Mouse (Mus musculus) MEL-GATA-1-ER (cell line): ENCODE measurements around the gene Olfr1444.

Source experiments
- DNase-seq: peaks from one replicate; pipeline ENCODE4 v3.0.0-alpha.2; 2012; ENCODE audit warnings: low read depth; ENCODE audit errors: extremely low read depth

Gene Olfr1444

DNA sequence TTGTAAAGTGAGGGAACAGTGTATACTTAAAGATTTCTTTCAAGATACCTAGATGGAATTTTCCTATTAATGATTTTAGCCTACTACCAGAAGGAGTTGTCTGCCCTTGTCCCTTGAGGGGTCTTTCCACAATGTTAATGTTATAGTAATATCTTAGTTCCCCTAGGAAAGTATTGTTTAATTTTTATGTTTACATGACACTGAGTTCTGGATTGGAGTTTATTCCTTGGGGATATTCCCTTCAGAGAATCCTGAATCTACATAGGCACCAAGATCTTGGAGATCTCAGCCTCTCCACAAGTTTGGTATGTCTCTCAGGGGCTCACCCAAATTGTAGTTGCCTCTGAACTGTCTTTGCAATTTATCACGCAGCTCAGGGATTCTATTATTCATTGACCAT lies at the start of gene Olfr1444:
Olfr1444 (plus strand) TSS at position 301 of the 400 bp plus-strand sequence.
- no peak for DNase-seq

GRCm38 (mm10) chr19:12812644-12813364 lies 44.3 kb upstream of the Olfr1444 start:
- DNase-seq, result no peak

- no peak for DNase-seq
Observed at GRCm38 (mm10) chr19:12813883-12814282, 43.2 kb upstream of the Olfr1444 start.

- DNase-seq, result no peak
Observed at GRCm38 (mm10) chr19:12818507-12818906, 38.6 kb upstream of the Olfr1444 start.

GRCm38 (mm10) chr19:12820383-12820782 lies 36.7 kb upstream of the Olfr1444 start:
- no peak for DNase-seq

- DNase-seq, result no peak
Observed at GRCm38 (mm10) chr19:12824549-12824948, 32.5 kb upstream of the Olfr1444 start.

GRCm38 (mm10) chr19:12830823-12831430 lies 26.2 kb upstream of the Olfr1444 start:
- no peak for DNase-seq

DNA sequence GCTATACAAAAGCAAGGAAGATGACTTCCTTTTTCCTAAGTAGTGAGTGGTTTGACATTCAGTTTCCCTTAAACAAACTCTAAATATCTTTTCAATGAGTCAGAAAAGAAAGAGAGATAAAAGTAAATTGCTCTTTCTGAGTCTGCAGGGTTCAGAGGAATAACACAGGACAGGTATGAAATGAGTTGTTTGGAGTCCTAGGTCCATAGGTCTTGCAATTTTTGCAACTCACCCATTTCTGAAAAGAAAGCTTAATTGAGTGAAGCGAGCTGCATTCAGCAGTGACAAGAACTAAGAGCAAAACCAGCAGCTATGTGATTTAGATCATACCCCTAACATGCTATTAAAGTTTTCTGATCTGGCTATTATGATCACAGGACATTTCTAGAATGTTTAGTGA lies 25.5 kb upstream of the Olfr1444 start:
- DNase-seq, result no peak

DNA sequence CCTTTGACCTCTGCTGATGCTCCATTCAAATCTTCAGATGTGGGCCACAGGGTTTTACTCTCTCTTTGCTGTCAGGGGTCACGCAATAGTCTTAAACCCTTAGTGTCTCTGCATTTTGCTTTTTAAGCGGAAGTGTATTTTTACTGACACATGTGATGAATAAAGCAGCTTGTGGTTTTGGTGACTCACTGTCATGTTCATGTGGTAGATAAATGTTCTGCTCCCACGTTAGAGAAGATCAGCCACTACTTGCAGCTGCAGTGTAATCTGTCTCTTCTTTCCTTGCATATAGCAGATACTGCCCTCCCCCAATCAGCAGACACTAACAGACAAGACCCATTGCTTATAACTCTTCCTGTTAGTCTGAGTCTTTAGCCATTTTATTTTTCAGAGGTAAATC lies 23.5 kb upstream of the Olfr1444 start:
- peak; percentile 96 for DNase-seq

DNA sequence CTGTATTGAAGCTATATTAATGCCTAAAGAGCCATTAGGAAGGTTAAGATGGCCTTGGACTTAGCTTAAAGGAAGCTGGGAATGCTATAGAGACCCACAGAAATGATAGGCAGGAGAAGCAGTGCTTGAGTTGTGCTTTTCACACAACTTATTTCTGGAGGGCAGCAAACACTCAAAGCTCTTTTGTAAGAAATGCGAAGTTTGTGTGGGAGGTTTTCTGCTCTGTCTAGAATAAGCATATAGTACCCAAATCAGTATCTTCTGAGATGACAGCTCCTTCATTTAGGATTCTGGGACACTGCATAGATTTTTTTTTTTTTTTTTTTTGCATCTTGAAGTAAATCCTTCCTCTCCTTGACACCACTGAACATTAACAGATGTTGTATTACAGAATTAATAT lies 18.6 kb upstream of the Olfr1444 start:
- DNase-seq, result no peak

- DNase-seq, result no peak
Observed at GRCm38 (mm10) chr19:12846382-12846781, 10.7 kb upstream of the Olfr1444 start, which contains the start of gene Gm5244. Gene Gm5244, plus strand, starts transcription at chr19:12846682.

DNA sequence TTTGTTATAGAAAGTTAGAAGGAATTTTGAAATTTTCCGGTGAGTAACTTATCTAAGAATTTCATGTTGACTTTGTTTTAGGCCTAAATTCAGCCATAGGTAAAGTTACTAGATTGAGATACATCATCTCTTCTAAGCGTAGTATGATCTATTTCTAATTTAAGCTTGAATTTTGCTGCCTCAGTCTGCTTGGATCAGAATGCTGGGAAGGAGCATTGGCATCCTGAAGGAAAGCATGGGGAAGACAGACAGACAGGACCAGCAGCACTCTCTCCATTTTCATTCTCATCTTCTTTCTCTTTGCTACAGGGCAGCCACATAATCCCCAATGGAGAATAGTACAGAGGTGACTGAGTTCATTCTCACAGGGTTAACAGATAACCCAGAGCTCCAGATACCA lies 26.5 kb downstream of the Olfr1444 start, which contains the start of gene Olfr1445:
Olfr1445 (plus strand) TSS at position 301 of the 400 bp plus-strand sequence.
- DNase-seq, result no peak

DNA sequence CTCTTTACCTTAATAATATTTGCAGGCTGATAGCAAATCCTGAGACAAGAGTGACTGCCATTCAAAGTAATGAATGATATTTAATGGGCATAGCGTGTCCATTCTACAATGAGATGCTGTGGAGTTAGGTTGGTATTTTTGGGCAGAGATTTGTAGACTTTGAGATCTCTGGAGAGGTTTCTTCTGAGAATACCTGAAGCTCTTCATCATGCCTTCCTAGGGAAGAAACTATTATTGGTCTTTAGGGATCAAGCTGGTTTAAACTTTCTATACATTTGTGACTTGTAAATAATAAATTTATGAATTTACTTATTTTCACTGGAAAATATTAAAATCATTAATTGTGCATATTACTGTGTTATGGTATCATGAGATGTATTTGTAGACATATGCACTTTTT lies 36.3 kb downstream of the Olfr1444 start, which contains the start of gene Olfr1446:
Olfr1446 (minus strand) TSS at position 101 of the 400 bp plus-strand sequence.
- DNase-seq, result no peak

- no peak for DNase-seq
Observed at GRCm38 (mm10) chr19:12903643-12904042, 46.6 kb downstream of the Olfr1444 start, which contains the start of gene Olfr1447. Gene Olfr1447, minus strand, starts transcription at chr19:12903743.
